Mouse (Mus musculus): ENCODE data around the gene Ncstn. TPM values are rescaled to one million over a fixed set of nuclear protein-coding genes. Genes with fewer than 3 reads are reported as not detected.

Ncstn gene
- total RNA-seq, 1 experiment = 40.5 TPM

- no peaks in the 10 kb centered on the region for H3K36me3 ChIP-seq (ENCODE audit: control insufficient read depth, insufficient read depth, low read length, poor library complexity, severe bottlenecking)
- DNase-seq (ENCODE audit: low read depth, low spot score) = no peak
- H3K27ac ChIP-seq (ENCODE audit: insufficient read depth, low read depth, low read length, poor library complexity, severe bottlenecking) = no peak overlapping the region
- TF ChIP-seq ZC3H11A (IDR thresholded peaks at IDR 0.05; ENCODE audit: borderline replicate concordance, low read depth, low read length) (no peak), CHD2 (IDR thresholded peaks at IDR 0.05; ENCODE audit: low read depth, low read length) (no peak), ZNF384 (IDR thresholded peaks at IDR 0.05; ENCODE audit: low read depth, low read length) (no peak), MAFK (IDR thresholded peaks at IDR 0.05; ENCODE audit: insufficient read depth, low read depth, low read length) (no peak), HCFC1 (IDR thresholded peaks at IDR 0.05; ENCODE audit: borderline replicate concordance, insufficient read depth, low read length) (no peak)
- peaks cover 1 to 10% of the 10 kb centered on the region in 2 experiments; a peak in 1 of 4 replicates for H3K4me1 ChIP-seq (ENCODE audit: control insufficient read depth in 2 of 2, insufficient read depth in 2 of 2, low read length in 2 of 2, poor library complexity in 1 of 2)
- H3K9ac ChIP-seq (ENCODE audit: insufficient read depth, low read depth, low read length, poor library complexity, severe bottlenecking) = peak overlapping the region; percentile 64
- no peaks in the 10 kb centered on the region for H3K9me3 ChIP-seq (ENCODE audit: control insufficient read depth, insufficient read depth, low read depth, low read length)
- peak overlapping the region; percentile 61 to 64 for H3K4me3 ChIP-seq (ENCODE audit: insufficient read depth in 1 of 2, low read depth in 1 of 2, low read length in 2 of 2, poor library complexity in 1 of 2, severe bottlenecking in 1 of 2)
- in situ Hi-C loops (cut with MboI; ENCODE audit: low sequenced_read_pairs in 2 of 2, unreplicated experiment in 2 of 2) = no loop called here
Measured at GRCm38 (mm10) chr1:172053541-172054440, 28.8 kb downstream of the Ncstn start.

DNA sequence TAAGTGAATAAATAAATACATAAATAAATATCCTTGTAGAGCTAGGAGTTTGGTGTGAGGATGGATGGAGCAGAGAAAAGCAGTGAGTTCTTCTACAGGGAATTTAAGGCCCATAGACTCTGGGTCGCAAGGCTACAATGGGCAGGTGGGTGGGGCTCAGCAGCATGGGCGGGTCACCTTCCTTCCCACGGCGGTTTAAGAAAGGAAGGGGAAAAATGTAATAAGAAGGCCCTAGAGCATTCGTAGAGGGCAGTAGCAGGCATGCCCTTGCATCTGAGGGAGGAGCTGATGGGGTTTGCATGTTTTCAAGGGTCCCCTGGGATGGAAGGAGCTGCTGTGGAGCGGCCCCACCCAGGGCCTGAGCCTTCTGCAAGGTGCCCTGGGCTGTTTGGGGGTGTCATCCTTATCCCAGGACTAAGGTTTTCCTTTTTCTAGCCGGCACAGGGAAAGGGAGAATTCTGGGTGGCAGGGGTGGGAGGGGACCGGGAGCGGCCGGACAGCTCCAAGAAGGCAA, 29.8 kb downstream of the Ncstn start:
- Histone ChIP-seq H3K4me3 (ENCODE audit: insufficient read depth in 1 of 2, low read depth in 1 of 2, low read length in 2 of 2, poor library complexity in 1 of 2, severe bottlenecking in 1 of 2) (peak overlapping the region; percentile 32 to 33; a peak in 2 of 4 replicates), H3K36me3 (ENCODE audit: control insufficient read depth, insufficient read depth, low read length, poor library complexity, severe bottlenecking) (no peaks in the 10 kb centered on the region), H3K4me1 (ENCODE audit: control insufficient read depth in 2 of 2, insufficient read depth in 2 of 2, low read length in 2 of 2, poor library complexity in 1 of 2) (peaks cover 1 to 13% of the 10 kb centered on the region in 2 experiments; a peak in 2 of 4 replicates), H3K9ac (ENCODE audit: insufficient read depth, low read depth, low read length, poor library complexity, severe bottlenecking) (no peak overlapping the region), H3K9me3 (ENCODE audit: control insufficient read depth, insufficient read depth, low read depth, low read length) (no peaks in the 10 kb centered on the region), H3K27ac (ENCODE audit: insufficient read depth, low read depth, low read length, poor library complexity, severe bottlenecking) (no peak overlapping the region)
- DNase-seq (ENCODE audit: low read depth, low spot score) = no peak
- TF ChIP-seq ZNF384 (IDR thresholded peaks at IDR 0.05; ENCODE audit: low read depth, low read length) = no peak
- no peak for TF ChIP-seq ZC3H11A (IDR thresholded peaks at IDR 0.05; ENCODE audit: borderline replicate concordance, low read depth, low read length)
- TF ChIP-seq MAFK (IDR thresholded peaks at IDR 0.05; ENCODE audit: insufficient read depth, low read depth, low read length) = no peak
- TF ChIP-seq HCFC1 (IDR thresholded peaks at IDR 0.05; ENCODE audit: borderline replicate concordance, insufficient read depth, low read length) = no peak
- no peak for TF ChIP-seq CHD2 (IDR thresholded peaks at IDR 0.05; ENCODE audit: low read depth, low read length)
- in situ Hi-C loops (cut with MboI; ENCODE audit: low sequenced_read_pairs in 2 of 2, unreplicated experiment in 2 of 2) = no loop called here

- in situ Hi-C loops (cut with MboI; ENCODE audit: low sequenced_read_pairs in 2 of 2, unreplicated experiment in 2 of 2) = no loop called here
- Histone ChIP-seq H3K4me1 (ENCODE audit: control insufficient read depth in 2 of 2, insufficient read depth in 2 of 2, low read length in 2 of 2, poor library complexity in 1 of 2) (peaks cover 1 to 15% of the 10 kb centered on the region in 2 experiments; a peak in 2 of 4 replicates), H3K9me3 (ENCODE audit: control insufficient read depth, insufficient read depth, low read depth, low read length) (no peaks in the 10 kb centered on the region), H3K36me3 (ENCODE audit: control insufficient read depth, insufficient read depth, low read length, poor library complexity, severe bottlenecking) (no peaks in the 10 kb centered on the region), H3K9ac (ENCODE audit: insufficient read depth, low read depth, low read length, poor library complexity, severe bottlenecking) (no peak overlapping the region), H3K27ac (ENCODE audit: insufficient read depth, low read depth, low read length, poor library complexity, severe bottlenecking) (no peak overlapping the region), H3K4me3 (ENCODE audit: insufficient read depth in 1 of 2, low read depth in 1 of 2, low read length in 2 of 2, poor library complexity in 1 of 2, severe bottlenecking in 1 of 2) (no peak overlapping the region)
- TF ChIP-seq HCFC1 (IDR thresholded peaks at IDR 0.05; ENCODE audit: borderline replicate concordance, insufficient read depth, low read length) (no peak), CHD2 (IDR thresholded peaks at IDR 0.05; ENCODE audit: low read depth, low read length) (no peak), ZC3H11A (IDR thresholded peaks at IDR 0.05; ENCODE audit: borderline replicate concordance, low read depth, low read length) (no peak), MAFK (IDR thresholded peaks at IDR 0.05; ENCODE audit: insufficient read depth, low read depth, low read length) (no peak), ZNF384 (IDR thresholded peaks at IDR 0.05; ENCODE audit: low read depth, low read length) (no peak)
- DNase-seq (ENCODE audit: low read depth, low spot score) = no peak
Measured at GRCm38 (mm10) chr1:172049131-172049782, 33.3 kb downstream of the Ncstn start.

DNA sequence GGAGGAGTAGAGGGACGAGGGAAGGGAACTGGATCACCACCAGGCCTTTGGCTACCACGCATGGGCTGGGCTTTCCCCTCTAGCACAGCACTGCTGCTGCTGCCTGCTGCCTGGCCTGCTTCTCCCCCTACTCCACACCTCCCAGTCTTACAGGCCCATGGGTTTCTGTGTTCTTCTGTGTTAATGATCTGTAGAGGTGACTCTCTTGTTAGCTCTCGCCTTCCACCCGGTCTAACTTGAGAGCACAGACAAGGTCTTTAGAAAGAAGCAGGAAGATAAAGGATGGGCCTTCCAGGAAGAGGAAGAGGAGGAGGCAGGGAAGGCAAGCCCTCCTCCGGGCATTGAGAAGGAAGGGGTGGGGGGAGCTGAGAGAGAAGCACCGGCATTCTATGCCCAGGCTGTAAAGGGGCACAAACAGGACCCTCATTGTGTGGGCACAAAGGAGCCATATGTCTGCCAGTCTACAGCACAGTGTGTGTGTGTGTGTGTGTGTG, 34.3 kb downstream of the Ncstn start:
- in situ Hi-C loops (cut with MboI; ENCODE audit: low sequenced_read_pairs in 2 of 2, unreplicated experiment in 2 of 2) = no loop called here
- Histone ChIP-seq H3K9me3 (ENCODE audit: control insufficient read depth, insufficient read depth, low read depth, low read length) (no peaks in the 10 kb centered on the region), H3K4me1 (ENCODE audit: control insufficient read depth in 2 of 2, insufficient read depth in 2 of 2, low read length in 2 of 2, poor library complexity in 1 of 2) (peaks cover 0 to 11% of the 10 kb centered on the region in 2 experiments; a peak in 2 of 4 replicates), H3K4me3 (ENCODE audit: insufficient read depth in 1 of 2, low read depth in 1 of 2, low read length in 2 of 2, poor library complexity in 1 of 2, severe bottlenecking in 1 of 2) (no peak overlapping the region), H3K36me3 (ENCODE audit: control insufficient read depth, insufficient read depth, low read length, poor library complexity, severe bottlenecking) (no peaks in the 10 kb centered on the region), H3K9ac (ENCODE audit: insufficient read depth, low read depth, low read length, poor library complexity, severe bottlenecking) (no peak overlapping the region), H3K27ac (ENCODE audit: insufficient read depth, low read depth, low read length, poor library complexity, severe bottlenecking) (no peak overlapping the region)
- TF ChIP-seq MAFK (IDR thresholded peaks at IDR 0.05; ENCODE audit: insufficient read depth, low read depth, low read length) (no peak), ZC3H11A (IDR thresholded peaks at IDR 0.05; ENCODE audit: borderline replicate concordance, low read depth, low read length) (no peak), ZNF384 (IDR thresholded peaks at IDR 0.05; ENCODE audit: low read depth, low read length) (no peak), HCFC1 (IDR thresholded peaks at IDR 0.05; ENCODE audit: borderline replicate concordance, insufficient read depth, low read length) (no peak), CHD2 (IDR thresholded peaks at IDR 0.05; ENCODE audit: low read depth, low read length) (no peak)
- DNase-seq (ENCODE audit: low read depth, low spot score) = no peak

Data from ES-E14 (cell line).